Mouse (Mus musculus): Measurements from ENCODE around the gene Axl.

- no peak for TF ChIP-seq CTCF (IDR thresholded peaks at IDR 0.05; ENCODE audit: borderline replicate concordance, control insufficient read depth, extremely low read depth, insufficient read depth, low read length, poor library complexity)
- TF ChIP-seq POLR2A (IDR thresholded peaks at IDR 0.05; ENCODE audit: control insufficient read depth, extremely low read depth, insufficient read depth, low read length, poor library complexity) = no peak
Observed at GRCm38 (mm10) chr7:25710519-25711130, 77.9 kb downstream of the Axl start.
